Mouse (Mus musculus): ENCODE results near the gene Scd2.

GRCm38 (mm10) chr19:44257377-44257966, 36.0 kb upstream of the Scd2 start:
- TF ChIP-seq POLR2AphosphoS5 (IDR thresholded peaks at IDR 0.05; ENCODE audit: insufficient replicate concordance, low read depth, low read length) (no peak), TAL1 (conservative IDR thresholded peaks at IDR 0.05; ENCODE audit: low read depth, low read length) (no peak), CTCF (IDR thresholded peaks at IDR 0.05; ENCODE audit: low read depth, low read length) (no peak)
